Mouse (Mus musculus): ENCODE data around the gene Etfbkmt. TPM values are rescaled to one million over a fixed set of nuclear protein-coding genes. Genes with fewer than 3 reads are reported as not detected.
"Not testable (repeated sequence)": the region's sequence is repeated elsewhere in the genome, so short reads cannot be mapped to it uniquely, and the experiment has no call there.

The Etfbkmt gene
- polyA plus RNA-seq, 1 experiment, result 16.3 TPM

DNA sequence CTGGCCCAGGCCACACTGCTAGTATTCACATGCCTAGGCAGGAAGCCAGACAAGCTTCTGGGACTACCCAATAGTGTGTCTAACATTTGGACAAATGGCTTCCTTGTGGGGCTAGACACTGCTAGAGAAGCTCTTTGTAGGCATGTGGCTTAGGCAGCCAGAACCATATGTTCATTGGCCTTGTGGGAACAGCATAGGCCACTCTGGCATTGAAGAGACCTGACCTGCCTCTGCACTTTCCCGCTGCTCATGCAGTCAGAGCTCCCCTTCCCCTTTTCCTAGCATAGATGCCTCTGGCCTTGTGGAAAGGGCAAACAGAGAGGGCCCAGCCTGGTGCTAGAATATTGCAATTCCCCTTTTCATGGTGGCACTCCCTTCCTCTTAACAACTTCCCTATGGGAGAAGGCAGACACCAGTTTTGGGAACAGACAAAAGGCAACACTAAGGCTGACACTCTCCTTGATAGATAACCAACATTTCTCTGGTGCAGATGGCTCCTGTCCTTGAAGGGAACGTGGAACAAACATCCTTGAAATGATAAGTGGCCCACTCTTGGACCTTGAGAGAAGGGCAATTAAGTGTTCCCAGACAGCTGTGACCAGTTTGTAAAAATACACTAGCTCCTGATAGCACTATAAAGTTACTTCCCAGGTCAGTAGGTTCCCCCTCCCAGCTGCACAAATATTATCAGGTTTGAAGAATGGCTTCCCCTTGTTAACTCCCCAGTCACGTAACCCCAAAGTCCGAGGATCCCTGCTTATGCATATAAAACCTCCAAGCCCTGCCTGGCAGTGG, 34.4 kb downstream of the Etfbkmt start:
- WGBS, result 53% methylated on average over 4 of the region's 4 CpGs
- H3K4me3 ChIP-seq (replicated peaks; ENCODE audit: extremely low read depth, low read depth, low read length), result no peak overlapping the region
- TF ChIP-seq CTCF (IDR thresholded peaks at IDR 0.05; ENCODE audit: insufficient read depth, low read length) (no peak), POLR2A (IDR thresholded peaks at IDR 0.05; ENCODE audit: borderline replicate concordance, extremely low read depth, low read depth, low read length) (no peak)
- DNase-seq, result no peak
- no peaks in the 10 kb centered on the region for H3K4me1 ChIP-seq (ENCODE audit: control insufficient read depth, insufficient read depth, low read length)

DNA sequence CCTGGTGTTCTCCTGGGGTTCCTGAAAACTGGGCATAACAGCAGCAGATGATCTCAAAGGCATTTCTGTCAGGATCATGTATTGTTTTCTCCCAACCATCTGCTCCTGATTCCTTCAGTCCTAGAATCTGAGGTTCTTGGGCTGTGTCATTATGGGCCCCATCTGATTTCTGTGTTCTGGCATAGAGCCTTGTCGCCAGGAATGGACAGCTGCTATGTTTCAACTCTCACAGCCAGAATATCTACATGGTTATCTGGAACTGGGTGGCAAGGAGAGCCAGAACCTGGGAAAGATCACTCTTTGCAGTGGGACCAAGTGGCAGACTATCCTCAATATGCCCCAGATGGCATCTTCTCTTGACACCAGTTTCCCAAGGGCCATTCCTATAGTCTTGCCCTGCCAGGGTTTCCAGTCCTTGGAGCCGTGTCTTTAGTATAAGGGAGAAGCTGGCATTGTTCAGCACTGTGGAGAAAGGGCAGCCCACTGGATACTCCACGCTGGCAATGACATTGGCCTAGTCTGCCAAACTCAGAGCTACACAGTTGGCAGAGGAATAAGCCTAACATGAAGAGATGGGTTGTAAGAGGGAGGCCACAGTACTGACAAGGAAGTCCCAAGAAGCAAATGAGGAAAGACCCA, 35.4 kb downstream of the Etfbkmt start:
- H3K4me1 ChIP-seq (ENCODE audit: control insufficient read depth, insufficient read depth, low read length), result no peaks in the 10 kb centered on the region
- 87% methylated on average over 3 of the region's 3 CpGs for WGBS
- DNase-seq, result no peak

DNA sequence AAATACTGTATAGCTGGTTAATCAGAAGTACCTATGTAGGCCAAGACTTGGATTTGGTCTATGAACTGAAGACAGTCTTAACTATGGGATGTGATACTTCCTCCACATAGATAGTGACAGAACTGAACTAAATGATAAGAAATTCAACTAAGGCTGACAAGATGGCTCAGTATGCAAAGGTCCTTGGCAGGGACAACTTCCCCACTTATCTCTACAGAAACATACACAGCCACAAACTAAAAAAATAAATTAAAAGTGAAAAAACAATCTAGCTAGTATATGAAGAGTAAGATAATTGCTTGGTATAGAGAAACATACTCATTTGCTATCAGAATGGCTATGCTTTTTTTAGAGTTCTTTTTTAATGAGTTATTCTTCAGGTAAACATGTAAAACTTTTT, 39.4 kb downstream of the Etfbkmt start:
- no peaks in the 10 kb centered on the region for H3K4me1 ChIP-seq (ENCODE audit: control insufficient read depth, insufficient read depth, low read length)
- no peak for TF ChIP-seq CTCF (IDR thresholded peaks at IDR 0.05; ENCODE audit: insufficient read depth, low read length)
- TF ChIP-seq POLR2A (IDR thresholded peaks at IDR 0.05; ENCODE audit: borderline replicate concordance, extremely low read depth, low read depth, low read length), result no peak
- no peak overlapping the region for H3K4me3 ChIP-seq (replicated peaks; ENCODE audit: extremely low read depth, low read depth, low read length)
- no peak for DNase-seq

More for the DNA sequence above, 35.4 kb downstream of the Etfbkmt start:
- TF ChIP-seq CTCF (IDR thresholded peaks at IDR 0.05; ENCODE audit: insufficient read depth, low read length), result no peak
- no peak for TF ChIP-seq POLR2A (IDR thresholded peaks at IDR 0.05; ENCODE audit: borderline replicate concordance, extremely low read depth, low read depth, low read length)
- no peak overlapping the region for H3K4me3 ChIP-seq (replicated peaks; ENCODE audit: extremely low read depth, low read depth, low read length)

DNA sequence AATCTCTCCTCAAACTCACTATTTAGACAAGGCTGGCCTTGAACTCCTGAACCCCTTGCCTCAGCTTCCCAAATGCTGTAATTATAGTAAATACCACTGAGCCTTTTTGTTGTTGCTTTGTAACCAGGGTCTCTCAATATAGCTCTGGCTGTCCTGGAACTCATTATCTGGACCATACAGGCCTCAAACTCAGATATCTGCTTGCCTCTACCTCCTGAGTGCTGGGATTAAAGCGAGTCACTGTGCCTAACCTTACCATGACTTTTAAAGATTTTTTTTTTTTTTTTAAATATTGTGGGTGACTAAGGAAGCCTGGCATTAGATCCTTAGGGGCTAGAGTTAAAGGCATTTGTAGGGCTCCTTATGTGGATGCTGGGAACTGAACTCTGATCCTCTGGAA, 44.4 kb downstream of the Etfbkmt start:
- H3K4me3 ChIP-seq (replicated peaks; ENCODE audit: extremely low read depth, low read depth, low read length), result no peak overlapping the region
- no peak for TF ChIP-seq CTCF (IDR thresholded peaks at IDR 0.05; ENCODE audit: insufficient read depth, low read length)
- no peak for DNase-seq
- H3K4me1 ChIP-seq (ENCODE audit: control insufficient read depth, insufficient read depth, low read length), result peaks cover 13% of the 10 kb centered on the region; the same call in 1 of the 2 replicates
- WGBS, result 95% methylated on average over 1 of the region's 1 CpGs

DNA sequence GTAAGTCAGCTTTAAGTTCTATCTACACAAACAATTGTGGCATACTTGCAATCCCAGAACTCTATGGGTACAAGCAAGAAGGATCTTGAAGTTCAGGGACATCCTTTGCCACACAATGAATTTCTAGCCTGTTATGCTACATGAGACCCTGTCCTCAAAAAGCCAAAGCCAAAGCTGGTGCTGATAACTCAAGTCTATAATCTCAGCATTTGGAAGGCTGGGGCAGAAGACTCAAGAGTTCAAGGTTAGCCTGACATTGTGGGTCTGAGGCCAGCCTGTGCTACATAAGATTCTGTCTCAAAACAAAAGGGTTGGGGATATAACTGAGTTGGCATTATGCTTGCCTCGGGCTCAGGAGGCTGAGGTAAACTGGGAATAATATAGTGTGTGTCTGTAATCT, 47.7 kb downstream of the Etfbkmt start:
- DNase-seq, result no peak
- H3K4me3 ChIP-seq (replicated peaks; ENCODE audit: extremely low read depth, low read depth, low read length), result peak overlapping the region; percentile 94
- 48% methylated on average over 1 of the region's 1 CpGs for WGBS
- TF ChIP-seq CTCF (IDR thresholded peaks at IDR 0.05; ENCODE audit: insufficient read depth, low read length), result no peak
- peaks cover 13% of the 10 kb centered on the region; the same call in 1 of the 2 replicates for H3K4me1 ChIP-seq (ENCODE audit: control insufficient read depth, insufficient read depth, low read length)

DNA sequence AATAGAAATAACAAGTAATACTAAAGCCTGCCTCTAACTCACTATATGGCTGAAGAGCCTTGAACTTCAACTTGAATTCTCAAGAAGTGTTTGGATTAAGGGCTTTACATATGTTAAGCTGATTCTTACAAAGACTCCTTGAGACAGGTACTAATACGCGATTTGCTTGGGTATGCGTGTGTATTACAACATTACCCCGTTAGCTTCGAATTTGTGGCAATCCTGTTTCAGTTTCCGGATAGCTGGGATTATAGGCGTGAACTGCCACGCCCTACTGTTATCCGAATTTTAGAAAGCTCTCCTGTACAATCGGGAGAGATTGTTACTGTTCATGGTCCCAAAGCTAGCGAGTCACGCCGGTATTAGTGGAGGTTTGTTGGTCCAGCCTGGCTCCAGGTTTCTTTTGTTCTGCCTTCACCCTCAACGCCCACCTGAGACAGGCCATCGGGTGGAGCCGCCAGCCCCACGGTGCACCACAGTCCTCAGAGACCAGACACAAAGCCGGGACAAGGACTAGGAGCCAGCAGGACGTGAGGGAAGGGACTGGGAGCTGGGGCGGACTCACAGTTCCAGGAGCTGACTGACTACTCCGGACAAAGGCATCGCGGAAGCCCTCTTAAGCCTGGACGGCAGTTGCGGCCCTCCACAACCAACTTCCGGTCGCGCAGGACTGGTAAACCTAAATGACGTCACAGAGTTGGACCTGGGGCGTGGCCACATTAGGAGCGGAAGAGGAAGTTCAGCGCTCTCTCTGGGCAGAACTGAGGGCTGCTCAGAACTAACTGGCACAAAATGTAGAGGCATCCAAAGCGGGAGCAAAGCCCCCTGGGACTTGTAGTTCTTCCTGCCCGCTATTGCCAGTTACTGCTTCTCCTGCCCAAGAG, 48.6 kb downstream of the Etfbkmt start, which contains the start of gene Amn1:
Amn1 (minus strand) TSS at position 672 of the 884 bp plus-strand sequence.
- no peak for TF ChIP-seq CTCF (IDR thresholded peaks at IDR 0.05; ENCODE audit: insufficient read depth, low read length)
- TF ChIP-seq POLR2A (IDR thresholded peaks at IDR 0.05; ENCODE audit: borderline replicate concordance, extremely low read depth, low read depth, low read length), result peak; percentile 99
- under 1% methylated on average over 34 of the region's 34 CpGs for WGBS

DNA sequence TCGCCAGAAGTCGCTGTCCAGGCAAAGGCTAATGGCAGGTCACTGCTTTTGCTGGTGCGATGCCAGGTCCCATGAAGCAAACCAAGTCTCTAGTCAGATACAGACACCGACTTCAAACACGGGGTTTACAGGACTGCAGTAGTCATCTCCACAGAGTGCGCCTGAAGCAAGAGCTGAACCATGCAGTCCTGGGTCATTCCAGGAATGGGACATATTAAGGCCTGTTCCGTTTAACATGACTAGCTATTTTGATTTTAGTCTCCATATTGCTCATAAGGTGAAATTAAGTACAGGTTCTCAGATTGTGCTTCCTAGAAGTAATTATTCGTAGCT, 49.2 kb downstream of the Etfbkmt start:
- Histone ChIP-seq H3K4me1 (ENCODE audit: control insufficient read depth, insufficient read depth, low read length) (peaks cover 18% of the 10 kb centered on the region), H3K4me3 (replicated peaks; ENCODE audit: extremely low read depth, low read depth, low read length) (peak overlapping the region; percentile 53)
- TF ChIP-seq POLR2A (IDR thresholded peaks at IDR 0.05; ENCODE audit: borderline replicate concordance, extremely low read depth, low read depth, low read length) (no peak), CTCF (IDR thresholded peaks at IDR 0.05; ENCODE audit: insufficient read depth, low read length) (no peak)
- 32% methylated on average over 8 of the region's 8 CpGs for WGBS
- no peak for DNase-seq

More for the DNA sequence above, 48.6 kb downstream of the Etfbkmt start, which contains the start of gene Amn1:
- H3K4me3 ChIP-seq (replicated peaks; ENCODE audit: extremely low read depth, low read depth, low read length), result peak within 1 kb of the TSS; percentile 94
- peaks cover 13% of the 10 kb centered on the region for H3K4me1 ChIP-seq (ENCODE audit: control insufficient read depth, insufficient read depth, low read length)
- DNase-seq, result peak; percentile 96

DNA sequence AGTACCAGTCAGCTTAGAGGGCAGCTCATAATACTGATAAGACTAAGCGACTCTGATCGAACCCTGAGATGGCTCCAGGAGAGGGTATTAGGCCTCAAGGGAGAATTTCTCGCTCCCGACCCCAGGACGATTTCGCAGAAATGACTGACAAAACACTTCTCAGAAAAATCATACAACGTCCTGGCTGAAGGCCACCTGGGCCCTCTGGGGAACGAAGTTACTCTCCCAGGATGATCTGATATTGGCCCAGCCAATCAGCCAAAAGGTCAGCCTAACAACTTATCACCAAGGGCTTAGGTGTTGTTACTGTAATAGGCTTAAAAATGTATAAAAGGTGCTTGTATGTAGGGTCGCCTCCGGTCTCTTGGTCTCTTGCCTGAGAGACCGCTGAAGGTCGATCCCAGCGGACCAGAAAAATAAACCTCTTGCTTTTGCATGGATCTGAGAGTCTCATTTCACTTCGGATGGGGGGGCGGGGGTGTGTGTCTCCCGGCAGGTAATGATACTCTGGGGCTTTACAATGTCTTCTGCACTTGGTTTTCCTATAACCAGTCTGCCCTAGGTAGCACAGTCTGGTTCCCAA, 49.8 kb downstream of the Etfbkmt start:
- no peak for DNase-seq
- WGBS, result 95% methylated on average over 16 of the region's 16 CpGs
- TF ChIP-seq POLR2A (IDR thresholded peaks at IDR 0.05; ENCODE audit: borderline replicate concordance, extremely low read depth, low read depth, low read length), result no peak
- Histone ChIP-seq H3K4me1 (ENCODE audit: control insufficient read depth, insufficient read depth, low read length) (peaks cover 18% of the 10 kb centered on the region), H3K4me3 (replicated peaks; ENCODE audit: extremely low read depth, low read depth, low read length) (no peak overlapping the region)

DNA sequence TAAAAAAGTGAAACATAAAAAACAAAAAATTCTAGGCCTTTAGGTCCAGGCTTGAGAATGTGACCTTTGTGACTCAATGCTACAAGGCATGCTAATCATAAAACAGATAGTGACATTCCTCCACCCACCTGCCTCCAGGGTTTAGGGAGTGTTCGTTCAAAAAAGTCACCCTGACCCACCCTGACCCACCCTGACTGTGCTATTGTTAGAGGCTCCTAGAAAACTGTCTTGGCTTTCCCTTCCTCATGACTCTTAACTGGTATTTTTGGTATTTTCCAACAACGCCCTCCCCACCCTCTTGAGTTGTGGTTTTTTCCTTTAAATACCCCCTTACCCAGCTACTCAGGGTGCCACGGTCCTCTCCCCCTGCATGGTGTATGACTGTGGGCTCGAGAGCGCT, 52.3 kb downstream of the Etfbkmt start:
- H3K4me1 ChIP-seq (ENCODE audit: control insufficient read depth, insufficient read depth, low read length), result peaks cover 12% of the 10 kb centered on the region
- not testable (repeated sequence) for DNase-seq
- WGBS, result 81% methylated on average over 5 of the region's 5 CpGs

More for the DNA sequence above, 52.3 kb downstream of the Etfbkmt start:
- not testable (repeated sequence) for H3K4me3 ChIP-seq (replicated peaks; ENCODE audit: extremely low read depth, low read depth, low read length)

Measured in lung, adult 2 months (tissue).